Mouse (Mus musculus) forebrain, postnatal 0 days (tissue): ENCODE measurements at regions not wholly inside any gene's neighbourhood (a gene's known extent, or its start where the extent isn't known, plus 50 kb on each side); places are given as distances from the start of the nearest gene placed in this dataset.
"Not testable (repeated sequence)": the region's sequence is repeated elsewhere in the genome, so short reads cannot be mapped to it uniquely, and the experiment has no call there.

Experiments
- ATAC-seq: fragments of 200-750 bp; cut with Nextera tagmentation; 2 replicates; pipeline ENCODE4 v1.8.0; 2017; ENCODE audit warnings: mild to moderate bottlenecking, moderate library complexity
- DNase-seq: peaks from one replicate; pipeline ENCODE4 v3.0.0-alpha.2; 2015
- H3K27ac ChIP-seq: fragments of 300-500 bp; sonication (generic); 2 replicates; pipeline ENCODE4 v1.5.1; 2014; ENCODE audit warnings: low read depth, mild to moderate bottlenecking, antibody characterized with exemption, low read length, moderate library complexity, mixed read lengths
- H3K27me3 ChIP-seq: fragments of 300-500 bp; sonication (generic); 2 replicates; pipeline ENCODE4 v1.6.1; 2014; ENCODE audit warnings: mild to moderate bottlenecking, low read length, mixed read lengths; ENCODE audit not compliant: insufficient read depth
- H3K36me3 ChIP-seq: fragments of 300-500 bp; sonication (generic); 2 replicates; pipeline ENCODE4 v1.6.1; 2014; ENCODE audit warnings: mild to moderate bottlenecking, moderate library complexity; ENCODE audit not compliant: insufficient read depth
- H3K4me1 ChIP-seq: fragments of 300-500 bp; sonication (generic); 2 replicates; pipeline ENCODE4 v1.6.1; 2014; ENCODE audit warnings: antibody characterized with exemption; ENCODE audit not compliant: insufficient read depth
- H3K4me2 ChIP-seq: fragments of 300-500 bp; sonication (generic); 2 replicates; pipeline ENCODE4 v1.6.1; 2014; ENCODE audit warnings: low read depth, mild to moderate bottlenecking, moderate library complexity
- H3K4me3 ChIP-seq: fragments of 300-500 bp; sonication (generic); 2 replicates; pipeline ENCODE4 v1.5.1; 2014; ENCODE audit warnings: low read depth, low read length, mixed read lengths
- H3K9ac ChIP-seq: fragments of 300-500 bp; sonication (generic); 2 replicates; pipeline ENCODE4 v1.6.1; 2014; ENCODE audit warnings: mild to moderate bottlenecking
- H3K9me3 ChIP-seq: fragments of 300-500 bp; sonication (generic); 2 replicates; pipeline ENCODE4 v1.6.1; 2016; ENCODE audit warnings: low read length
- CTCF ChIP-seq: sonication (generic); IDR thresholded peaks from 2 replicates; pipeline ENCODE4 v1.5.1; 2016; ENCODE audit warnings: antibody characterized with exemption, control low read depth, low read depth
- WGBS: fragments of 180-500 bp; shearing (Covaris S2); extraction: QIAGEN DNeasy Blood & Tissue Kit; methylation state at CpG from one replicate; pipeline ENCODE4 v1.1.7; 2014; 5-methylcytosine and 5-hydroxymethylcytosine counted together

DNA sequence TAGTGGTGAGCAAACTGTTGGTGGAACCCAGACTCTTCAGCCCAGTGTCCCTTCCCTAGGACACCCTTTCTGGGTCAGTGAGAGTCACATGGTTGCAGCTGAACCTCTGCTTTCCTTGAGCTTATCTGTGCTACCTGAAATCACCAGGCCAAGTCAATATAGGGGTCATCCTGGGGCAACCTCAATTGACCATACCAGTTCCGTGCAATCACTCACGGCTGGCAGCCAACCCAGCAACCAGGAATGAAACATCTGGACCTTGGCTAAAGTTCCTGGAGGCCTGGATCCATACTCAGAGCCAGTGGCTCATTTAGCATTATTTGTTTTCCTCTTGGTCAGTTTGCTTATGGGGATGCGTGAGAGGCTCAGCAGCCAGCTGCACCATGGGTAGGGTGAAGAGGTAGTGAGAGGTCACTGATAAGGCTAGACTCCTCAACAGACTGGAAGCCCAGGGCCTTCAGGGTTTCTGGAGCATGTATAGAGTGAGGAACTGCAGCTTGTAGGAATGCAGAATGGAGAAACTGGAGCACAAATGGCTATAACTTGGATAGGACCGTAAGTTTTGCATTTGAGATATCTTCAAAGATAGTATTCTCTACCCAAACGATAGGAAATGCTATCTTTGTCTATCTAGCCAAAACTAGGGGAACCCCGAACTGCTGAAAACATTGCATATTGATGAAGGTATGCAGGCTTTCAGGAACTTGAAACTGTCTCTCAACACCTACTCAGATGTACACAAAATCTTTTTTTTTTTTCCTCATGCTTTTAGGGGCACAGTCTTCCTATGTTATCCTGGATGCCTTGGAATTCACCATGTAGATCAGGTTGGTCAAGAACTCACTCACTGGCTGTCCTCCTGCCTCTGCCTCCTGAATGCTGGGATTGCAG, 56.4 kb upstream of the Atxn1 start:
- Histone ChIP-seq H3K9ac (no peak overlapping the region), H3K36me3 (no peaks in the 10 kb centered on the region), H3K9me3 (no peaks in the 10 kb centered on the region), H3K27me3 (no peaks in the 10 kb centered on the region), H3K4me2 (no peak overlapping the region), H3K27ac (no peak overlapping the region), H3K4me3 (no peak overlapping the region), H3K4me1 (peaks cover 9% of the 10 kb centered on the region)
- DNase-seq, result no peak
- 97% methylated on average over 6 of the region's 6 CpGs for WGBS
- ATAC-seq, result no peak
- TF ChIP-seq CTCF, result no peak

DNA sequence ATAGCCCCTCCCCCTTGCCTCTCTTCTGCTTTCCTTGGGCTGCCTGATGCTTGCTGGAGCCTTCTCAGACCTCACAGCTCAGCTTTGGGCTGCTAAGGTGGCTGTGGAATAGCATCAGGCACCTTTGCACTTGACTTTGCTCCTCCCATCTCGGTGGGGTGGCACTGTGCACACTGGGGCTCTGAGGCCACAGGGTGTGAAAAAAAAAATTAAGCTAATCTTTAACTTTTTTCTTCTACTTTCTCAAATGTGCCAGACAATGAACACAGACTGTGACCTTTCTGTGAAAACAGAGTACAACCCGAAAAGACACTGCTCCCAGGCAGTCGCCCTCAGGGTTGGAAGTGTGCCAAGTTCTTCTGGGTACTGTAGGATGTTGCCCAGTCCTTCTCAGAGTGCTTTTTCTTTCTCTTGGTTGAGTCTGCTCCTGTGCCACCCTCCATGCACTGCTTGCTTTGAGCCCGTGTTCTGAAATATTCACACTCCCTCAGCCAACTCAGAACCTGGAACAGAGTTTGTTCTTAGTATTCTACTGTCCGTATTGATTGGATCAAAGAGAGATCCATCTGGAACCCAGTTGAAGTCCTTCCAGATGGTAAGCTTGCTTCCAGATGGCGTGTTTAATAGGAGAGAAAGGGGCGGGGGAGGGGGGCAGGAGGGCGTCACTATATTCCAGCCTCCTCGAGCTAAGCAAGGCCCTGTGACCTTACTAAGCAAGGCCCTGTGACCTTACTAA, 54.8 kb upstream of the Atxn1 start:
- H3K4me2 ChIP-seq, result no peak overlapping the region
- H3K27ac ChIP-seq, result no peak overlapping the region

DNA sequence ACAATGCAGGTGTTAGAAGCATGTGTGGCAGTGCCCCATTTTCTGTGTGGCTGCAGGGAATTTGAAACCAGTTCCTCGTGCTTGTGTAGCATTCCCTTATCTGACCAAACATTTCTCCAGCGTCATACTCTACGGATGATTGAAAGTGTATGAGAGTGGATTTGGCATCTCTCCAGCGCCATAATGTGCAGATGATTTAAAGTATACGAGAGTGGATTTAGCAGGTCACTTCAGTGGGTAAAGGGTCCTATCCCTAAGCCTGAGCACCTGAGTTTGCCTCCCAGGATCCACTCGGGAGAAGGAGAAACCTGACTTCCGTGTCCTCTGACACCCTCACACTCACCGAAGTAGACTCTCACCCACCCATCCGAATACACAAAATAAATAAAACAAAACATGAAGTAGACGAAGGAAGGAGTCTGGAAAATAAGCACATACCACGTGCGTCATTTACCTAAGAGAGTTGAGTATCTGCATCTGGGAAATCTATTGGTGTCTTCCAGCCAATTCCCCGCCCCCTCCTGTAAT, 54.2 kb upstream of the Atxn1 start:
- 79% methylated on average over 13 of the region's 13 CpGs for WGBS
- Histone ChIP-seq H3K36me3 (no peaks in the 10 kb centered on the region), H3K4me1 (peaks cover 9% of the 10 kb centered on the region), H3K4me2 (no peak overlapping the region), H3K4me3 (no peak overlapping the region), H3K27me3 (no peaks in the 10 kb centered on the region), H3K27ac (no peak overlapping the region), H3K9me3 (no peaks in the 10 kb centered on the region), H3K9ac (no peak overlapping the region)
- no peak for ATAC-seq
- no peak for DNase-seq
- TF ChIP-seq CTCF, result no peak

More for the DNA sequence above, 54.8 kb upstream of the Atxn1 start:
- H3K9ac ChIP-seq, result no peak overlapping the region
- ATAC-seq (peak; percentile 30; the same call in 1 of the 2 replicates), DNase-seq (no peak)
- no peaks in the 10 kb centered on the region for H3K27me3 ChIP-seq
- WGBS, result 24% methylated on average over 9 of the region's 9 CpGs
- H3K4me1 ChIP-seq, result peaks cover 9% of the 10 kb centered on the region
- H3K4me3 ChIP-seq, result no peak overlapping the region
- no peaks in the 10 kb centered on the region for H3K9me3 ChIP-seq
- no peak for TF ChIP-seq CTCF
- H3K36me3 ChIP-seq, result no peaks in the 10 kb centered on the region

DNA sequence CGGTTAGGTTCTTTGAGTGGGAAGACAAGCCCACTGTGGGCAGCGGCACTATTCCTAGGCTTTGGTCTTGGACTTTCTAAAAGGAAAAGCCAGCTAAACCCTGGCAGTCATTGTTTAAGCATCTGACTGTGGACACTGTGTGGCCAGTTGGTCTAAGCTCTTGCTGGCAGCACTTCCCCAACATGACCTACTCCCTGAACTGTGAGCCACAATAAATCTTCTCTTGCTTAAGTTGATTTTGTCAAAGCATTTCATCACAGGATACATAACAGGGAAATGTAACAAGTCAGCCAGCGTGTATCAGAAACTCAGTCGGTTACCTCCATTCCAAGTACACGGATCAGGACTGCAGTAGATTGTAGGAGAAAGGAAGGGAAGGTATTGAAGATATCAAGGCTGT, 52.9 kb upstream of the Atxn1 start:
- 95% methylated on average over 5 of the region's 5 CpGs for WGBS
- no peak for ATAC-seq
- Histone ChIP-seq H3K36me3 (no peaks in the 10 kb centered on the region), H3K4me3 (no peak overlapping the region), H3K9ac (no peak overlapping the region), H3K4me1 (peaks cover 2% of the 10 kb centered on the region), H3K27ac (no peak overlapping the region), H3K4me2 (no peak overlapping the region), H3K9me3 (no peaks in the 10 kb centered on the region), H3K27me3 (no peaks in the 10 kb centered on the region)
- no peak for DNase-seq
- no peak for TF ChIP-seq CTCF

DNA sequence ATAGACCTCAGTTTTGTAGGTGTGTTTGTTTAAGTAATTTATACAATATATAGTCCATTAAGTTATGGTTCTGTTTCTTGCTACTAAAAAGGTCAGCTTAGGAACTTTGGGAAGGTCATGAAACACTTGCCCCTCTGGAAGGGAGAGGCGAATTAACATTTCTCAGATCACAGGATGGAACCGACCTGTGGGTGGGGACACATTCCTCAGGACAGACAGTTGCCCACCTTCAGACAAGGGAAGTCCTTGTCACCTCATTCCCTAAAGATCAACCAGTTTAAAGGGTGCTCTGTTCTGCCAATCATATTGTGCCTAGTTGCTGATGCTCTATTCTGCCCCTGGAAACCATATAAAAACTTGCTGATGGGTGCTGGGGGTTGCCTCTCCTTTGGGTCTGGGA, 52.2 kb upstream of the Atxn1 start:
- not testable (repeated sequence) for H3K9ac ChIP-seq, H3K27ac ChIP-seq, H3K9me3 ChIP-seq, H3K27me3 ChIP-seq, H3K36me3 ChIP-seq, DNase-seq, H3K4me2 ChIP-seq, ATAC-seq, H3K4me1 ChIP-seq, H3K4me3 ChIP-seq
- 75% methylated on average over 2 of the region's 2 CpGs for WGBS

DNA sequence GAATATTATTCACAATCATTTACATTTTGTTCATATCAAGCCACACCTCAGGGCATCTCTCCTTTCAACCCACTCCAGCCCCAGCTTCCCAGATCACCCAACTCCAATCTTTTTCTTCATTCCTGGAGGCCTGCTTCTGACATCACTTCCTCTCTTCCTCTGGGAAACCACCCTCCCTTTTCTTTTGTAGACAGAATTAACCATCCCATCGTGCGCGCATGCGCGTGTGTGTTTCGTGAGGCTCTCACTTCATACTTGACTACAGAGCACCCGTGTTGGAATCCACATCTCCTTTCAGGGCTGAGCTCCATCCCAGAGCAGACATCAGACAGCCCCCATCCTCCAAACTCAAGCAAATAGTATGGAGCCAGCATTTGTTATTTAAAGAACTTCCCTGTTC, 50.4 kb upstream of the Atxn1 start:
- DNase-seq (no peak), ATAC-seq (no peak)
- no peak for TF ChIP-seq CTCF
- Histone ChIP-seq H3K27me3 (no peaks in the 10 kb centered on the region), H3K4me2 (no peak overlapping the region), H3K36me3 (no peaks in the 10 kb centered on the region), H3K27ac (no peak overlapping the region), H3K4me3 (no peak overlapping the region), H3K4me1 (no peaks in the 10 kb centered on the region), H3K9ac (no peak overlapping the region), H3K9me3 (no peaks in the 10 kb centered on the region)
- WGBS, result 85% methylated on average over 7 of the region's 7 CpGs

DNA sequence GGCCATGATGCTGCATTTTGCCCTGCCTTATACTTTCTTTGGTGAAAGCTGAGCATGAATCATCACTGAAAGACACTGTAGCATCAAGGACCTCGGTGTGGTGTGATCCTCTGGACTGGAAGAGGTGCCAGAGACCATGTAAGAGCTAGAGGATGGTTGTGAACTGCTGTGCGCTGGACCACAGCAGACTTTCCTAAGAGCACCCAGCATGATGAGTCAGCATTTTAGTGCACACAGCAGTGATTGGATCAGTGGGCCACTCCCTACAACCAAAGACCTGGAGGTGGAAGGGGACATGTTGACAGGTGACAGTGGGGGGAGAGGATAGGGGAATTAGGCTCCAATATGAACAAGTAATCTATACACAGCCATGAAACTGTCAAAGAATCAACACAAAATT, 49.8 kb upstream of the Atxn1 start:
- Histone ChIP-seq H3K9me3 (no peaks in the 10 kb centered on the region), H3K27me3 (no peaks in the 10 kb centered on the region), H3K4me3 (no peak overlapping the region), H3K27ac (no peak overlapping the region), H3K4me1 (no peaks in the 10 kb centered on the region), H3K4me2 (no peak overlapping the region), H3K9ac (no peak overlapping the region), H3K36me3 (no peaks in the 10 kb centered on the region)
- WGBS, result 87% methylated on average over 2 of the region's 2 CpGs
- no peak for TF ChIP-seq CTCF
- no peak for ATAC-seq
- no peak for DNase-seq
